Mouse (Mus musculus) megakaryocyte-erythroid progenitor cell, adult 5 weeks (primary cell): ENCODE measurements around the gene Morc2b. TPM values are rescaled to one million over a fixed set of nuclear protein-coding genes. Genes with fewer than 3 reads are reported as not detected.

Source experiments
- polyA plus RNA-seq: library from polyadenylated mRNA; stranded (reverse); fragments of >175 nt; gene quantifications from 2 replicates; pipeline ENCODE4 v1.2.3, GENCODE M21; 2012

Morc2b gene
- not detected in 2 replicates for polyA plus RNA-seq

GRCm38 (mm10) chr17:33139261-33139820, at the start of gene Morc2b:
Morc2b (minus strand) TSS chr17:33139683.

GRCm38 (mm10) chr17:33168147-33168546, 28.7 kb upstream of the Morc2b start, which contains the start of gene Olfr55:
Olfr55 (plus strand) TSS chr17:33168447.

GRCm38 (mm10) chr17:33089220-33089949, 50.1 kb downstream of the Morc2b start, which contains the start of gene Zfp563:
Zfp563 (plus strand) TSS chr17:33089310.

GRCm38 (mm10) chr17:33067958-33068357, 71.5 kb downstream of the Morc2b start, which contains the start of gene 4921501E09Rik:
4921501E09Rik (minus strand) TSS chr17:33068058.

Other genes starting within 250 kb of the Morc2b start
- 0.14 and 0.45 TPM in 2 replicates for gene Zfp870, start 248.0 kb downstream of the Morc2b start, polyA plus RNA-seq
- gene Cyp4f14, start 222.3 kb downstream of the Morc2b start, polyA plus RNA-seq: not detected in 2 replicates
- gene Cyp4f13, start 192.3 kb downstream of the Morc2b start, polyA plus RNA-seq: 13.3 and 22.3 TPM in 2 replicates
- 0.79 and 1.0 TPM in 2 replicates for gene Zfp472, start 173.9 kb downstream of the Morc2b start, polyA plus RNA-seq
- gene Zfp952, start 146.6 kb downstream of the Morc2b start, polyA plus RNA-seq: 0.13 and 0.27 TPM in 2 replicates
- 0.05 and 0.14 TPM in 2 replicates for gene Zfp763, start 106.3 kb downstream of the Morc2b start, polyA plus RNA-seq
- gene 4921501E09Rik, start 71.6 kb downstream of the Morc2b start, polyA plus RNA-seq: 0.01 TPM in 1 of 2 replicates, not detected in the other
- 0.02 TPM in 1 of 2 replicates, not detected in the other for gene Zfp563, start 50.4 kb downstream of the Morc2b start, polyA plus RNA-seq
- gene Olfr55, start 28.8 kb upstream of the Morc2b start, polyA plus RNA-seq: not detected in 2 replicates
- gene Olfr239, start 51.6 kb upstream of the Morc2b start, polyA plus RNA-seq: not detected in 2 replicates
- gene Olfr1564, start 82.0 kb upstream of the Morc2b start, polyA plus RNA-seq: 0.02 TPM in 2 replicates
- 0.53 and 0.62 TPM in 2 replicates for gene Zfp955a, start 115.5 kb upstream of the Morc2b start, polyA plus RNA-seq
- not detected in 2 replicates for gene Olfr63, start 125.0 kb upstream of the Morc2b start, polyA plus RNA-seq
- gene Zfp955b, start 149.9 kb upstream of the Morc2b start, polyA plus RNA-seq: 0.34 and 0.60 TPM in 2 replicates
- gene Zfp81, start 219.2 kb upstream of the Morc2b start, polyA plus RNA-seq: 0.19 and 0.39 TPM in 2 replicates